Mouse (Mus musculus): ENCODE measurements around the gene Icosl. TPM values are rescaled to one million over a fixed set of nuclear protein-coding genes. Genes with fewer than 3 reads are reported as not detected.

The Icosl gene
- polyA plus RNA-seq, 1 experiment from 2014 or later: 1.4 TPM

Other genes with a start within 250 kb of the Icosl start
- not detected in 2 replicates for gene Krtap10-4, start 242.2 kb upstream of the Icosl start, polyA plus RNA-seq (2014; fragmentation: Nextera tagmentation; extraction: Ambion mirVana)
- not detected in 2 replicates for gene Krtap10-10, start 233.4 kb upstream of the Icosl start, polyA plus RNA-seq (2014; fragmentation: Nextera tagmentation; extraction: Ambion mirVana)
- not detected in 2 replicates for gene Gm36176, start 222.5 kb upstream of the Icosl start, polyA plus RNA-seq (2014; fragmentation: Nextera tagmentation; extraction: Ambion mirVana)
- gene Gm10318, start 216.4 kb upstream of the Icosl start, polyA plus RNA-seq (2014; fragmentation: Nextera tagmentation; extraction: Ambion mirVana): not detected in 2 replicates
- gene Gm3285, start 207.3 kb upstream of the Icosl start, polyA plus RNA-seq (2014; fragmentation: Nextera tagmentation; extraction: Ambion mirVana): not detected in 2 replicates
- gene Lrrc3, start 166.8 kb upstream of the Icosl start, polyA plus RNA-seq (2014; fragmentation: Nextera tagmentation; extraction: Ambion mirVana): 3.1 and 3.6 TPM in 2 replicates
- 0.56 and 1.4 TPM in 2 replicates for gene Trpm2, start 98.7 kb upstream of the Icosl start, polyA plus RNA-seq (2014; fragmentation: Nextera tagmentation; extraction: Ambion mirVana)
- gene 1810043G02Rik, start 90.8 kb upstream of the Icosl start, polyA plus RNA-seq (2014; fragmentation: Nextera tagmentation; extraction: Ambion mirVana): 33.2 and 37.1 TPM in 2 replicates
- 85.5 and 114 TPM in 2 replicates for gene Pfkl, start 59.2 kb upstream of the Icosl start, polyA plus RNA-seq (2014; fragmentation: Nextera tagmentation; extraction: Ambion mirVana)
- not detected in 2 replicates for gene Dnmt3l, start 27.4 kb upstream of the Icosl start, polyA plus RNA-seq (2014; fragmentation: Nextera tagmentation; extraction: Ambion mirVana)
- 0.11 and 0.28 TPM in 2 replicates for gene Aire, start 25.7 kb upstream of the Icosl start, polyA plus RNA-seq (2014; fragmentation: Nextera tagmentation; extraction: Ambion mirVana)
- gene D10Jhu81e, start 100.5 kb downstream of the Icosl start, polyA plus RNA-seq (2014; fragmentation: Nextera tagmentation; extraction: Ambion mirVana): 13.6 and 17.6 TPM in 2 replicates
- gene Pwp2, start 115.8 kb downstream of the Icosl start, polyA plus RNA-seq (2014; fragmentation: Nextera tagmentation; extraction: Ambion mirVana): 14.1 and 18.7 TPM in 2 replicates
- gene Trappc10, start 175.3 kb downstream of the Icosl start, polyA plus RNA-seq (2014; fragmentation: Nextera tagmentation; extraction: Ambion mirVana): 17.7 and 21.2 TPM in 2 replicates

Data from hindbrain, embryonic 11.5 days (tissue).